Mouse (Mus musculus) heart, postnatal 0 days (tissue): ENCODE data around the gene Mob3b. TPM values are rescaled to one million over a fixed set of nuclear protein-coding genes. Genes with fewer than 3 reads are reported as not detected.

Experiments
- ATAC-seq: fragments of 200-750 bp; cut with Nextera tagmentation; 2 replicates; pipeline ENCODE4 v1.8.0; 2017; ENCODE audit warnings: low read depth, moderate number of reproducible peaks, moderate library complexity; ENCODE audit not compliant: insufficient read depth
- DNase-seq: peaks from one replicate; pipeline ENCODE4 v3.0.0-alpha.2; 2016; ENCODE audit warnings: low spot score
- H3K27ac ChIP-seq: fragments of 300-500 bp; sonication (generic); 2 replicates; pipeline ENCODE4 v1.5.1; 2014; ENCODE audit warnings: low read depth, mild to moderate bottlenecking
- H3K27me3 ChIP-seq: fragments of 300-500 bp; sonication (generic); 2 replicates; pipeline ENCODE4 v1.6.1; 2014; ENCODE audit warnings: low read length, mixed read lengths; ENCODE audit not compliant: control insufficient read depth, insufficient read depth
- H3K36me3 ChIP-seq: fragments of 300-500 bp; sonication (generic); replicated peaks from 2 replicates; pipeline ENCODE4 v1.6.1; 2014; ENCODE audit warnings: low read length, mixed read lengths; ENCODE audit not compliant: control insufficient read depth, insufficient read depth
- H3K4me1 ChIP-seq: fragments of 300-500 bp; sonication (generic); 2 replicates; pipeline ENCODE4 v1.6.1; 2014; ENCODE audit warnings: antibody characterized with exemption; ENCODE audit not compliant: control insufficient read depth, insufficient read depth
- H3K4me2 ChIP-seq: fragments of 300-500 bp; sonication (generic); 2 replicates; pipeline ENCODE4 v1.6.1; 2014; ENCODE audit warnings: low read depth, mild to moderate bottlenecking, low read length, moderate library complexity
- H3K4me3 ChIP-seq: fragments of 300-500 bp; sonication (generic); 2 replicates; pipeline ENCODE4 v1.5.1; 2014; ENCODE audit warnings: low read depth, low read length
- H3K9ac ChIP-seq: fragments of 300-500 bp; sonication (generic); replicated peaks from 2 replicates; pipeline ENCODE4 v1.6.1; 2014; ENCODE audit warnings: low read depth, low read length, mixed read lengths
- H3K9me3 ChIP-seq: fragments of 300-500 bp; sonication (generic); replicated peaks from 2 replicates; pipeline ENCODE4 v1.6.1; 2016; ENCODE audit warnings: low read length; ENCODE audit not compliant: control insufficient read depth
- CTCF ChIP-seq: IDR thresholded peaks from 2 replicates; pipeline ENCODE4 v1.5.1; 2016; ENCODE audit warnings: antibody characterized with exemption, control low read depth, low read depth
- EP300 ChIP-seq: IDR thresholded peaks from 2 replicates; pipeline ENCODE4 v1.6.1; 2016; ENCODE audit warnings: antibody characterized with exemption, low read depth
- WGBS: fragments of 180-500 bp; shearing (Covaris S2); extraction: QIAGEN DNeasy Blood & Tissue Kit; methylation state at CpG from one replicate; pipeline ENCODE4 v1.1.7; 2014; 5-methylcytosine and 5-hydroxymethylcytosine counted together
- polyA plus RNA-seq: library from polyadenylated mRNA; unstranded; fragments of >200 nt; fragmentation: Nextera tagmentation; extraction: Ambion mirVana; gene quantifications from 2 replicates; pipeline ENCODE4 v1.2.1, GENCODE M21; 2015
- total RNA-seq: library from RNA; depleted of rRNA; stranded (reverse); fragments of >200 nt; gene quantifications from 2 replicates; pipeline ENCODE4 v1.2.3, GENCODE M21; 2014; ENCODE audit warnings: low replicate concordance

Mob3b gene
- total and polyA plus RNA-seq, 2 experiments from 2014 or later, result 1.0 to 2.0 TPM

DNA sequence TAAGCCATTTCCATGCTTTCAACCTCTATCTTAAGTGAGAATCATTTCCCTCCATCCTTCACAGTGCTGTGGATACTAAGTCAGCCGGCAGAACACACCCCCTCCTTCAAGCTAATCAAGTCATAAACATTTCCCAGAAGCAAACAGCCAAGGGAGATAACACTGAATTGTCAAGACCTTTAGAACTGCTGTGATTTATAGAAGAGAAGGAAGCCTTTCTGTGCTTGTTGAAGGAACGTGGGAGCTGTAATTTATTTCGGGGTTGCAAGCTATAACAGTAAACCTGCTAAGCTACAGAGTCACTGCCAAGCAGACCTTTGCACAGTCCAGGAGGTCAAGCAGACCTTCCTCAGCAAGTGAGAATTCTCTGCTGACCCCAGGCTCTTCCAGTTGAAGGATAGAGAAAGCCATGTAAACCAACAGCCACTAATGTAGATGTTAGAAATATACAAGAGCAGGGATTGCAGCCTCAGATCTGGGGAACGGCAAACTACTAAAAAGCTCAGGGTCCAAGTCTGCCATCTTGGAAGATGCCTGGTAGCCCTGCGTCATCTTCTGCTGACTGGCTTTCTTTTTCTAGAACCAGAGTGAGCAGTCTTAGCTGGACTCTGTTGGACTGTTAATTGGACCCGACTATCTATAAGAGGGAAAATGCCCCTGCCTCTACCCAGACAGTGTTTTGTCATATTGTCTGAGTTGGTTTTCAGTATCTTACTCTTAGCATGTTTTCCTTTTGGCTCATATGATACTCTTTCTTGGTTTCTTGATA, 104.9 kb downstream of the Mob3b start:
- no peaks in the 10 kb centered on the region for H3K27me3 ChIP-seq
- no peak overlapping the region for H3K9ac ChIP-seq
- no peak overlapping the region for H3K27ac ChIP-seq
- H3K36me3 ChIP-seq, result no peaks in the 10 kb centered on the region
- no peak overlapping the region for H3K4me3 ChIP-seq
- TF ChIP-seq CTCF (no peak), EP300 (no peak)
- H3K9me3 ChIP-seq, result no peaks in the 10 kb centered on the region
- DNase-seq, result no peak
- H3K4me1 ChIP-seq, result 0 out of 2 replicates have a peak, but pooled peaks cover 5% of the 10 kb centered on the region
- no peak for ATAC-seq
- 64% methylated on average over 6 of the region's 6 CpGs for WGBS
- H3K4me2 ChIP-seq, result no peak overlapping the region

DNA sequence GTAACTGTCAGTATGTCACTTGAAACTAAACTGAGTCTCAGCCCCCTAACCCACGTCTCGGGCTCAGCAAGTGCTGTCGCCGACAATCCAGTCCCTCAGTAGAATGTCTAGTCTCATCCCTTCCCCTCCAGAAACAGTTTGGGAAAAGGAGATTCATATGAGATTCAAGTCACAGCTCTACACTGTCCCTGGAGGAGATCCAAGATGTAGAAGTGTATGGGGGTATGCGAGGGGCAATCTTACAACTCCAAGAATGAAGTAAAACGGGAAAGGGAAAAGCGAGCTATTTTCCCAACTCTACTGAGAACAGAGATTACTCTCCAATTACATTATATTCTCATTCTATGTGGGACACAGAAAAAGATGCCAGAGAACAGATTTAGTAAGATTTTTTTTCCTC, 106.1 kb downstream of the Mob3b start:
- H3K36me3 ChIP-seq, result no peaks in the 10 kb centered on the region
- 0 out of 2 replicates have a peak, but pooled peaks cover 5% of the 10 kb centered on the region for H3K4me1 ChIP-seq
- no peak overlapping the region for H3K27ac ChIP-seq
- WGBS, result 70% methylated on average over 7 of the region's 7 CpGs
- TF ChIP-seq EP300, result no peak
- no peak for ATAC-seq
- H3K9me3 ChIP-seq, result no peaks in the 10 kb centered on the region
- DNase-seq, result no peak
- H3K27me3 ChIP-seq, result no peaks in the 10 kb centered on the region
- no peak overlapping the region for H3K9ac ChIP-seq
- no peak overlapping the region for H3K4me3 ChIP-seq
- no peak overlapping the region for H3K4me2 ChIP-seq

DNA sequence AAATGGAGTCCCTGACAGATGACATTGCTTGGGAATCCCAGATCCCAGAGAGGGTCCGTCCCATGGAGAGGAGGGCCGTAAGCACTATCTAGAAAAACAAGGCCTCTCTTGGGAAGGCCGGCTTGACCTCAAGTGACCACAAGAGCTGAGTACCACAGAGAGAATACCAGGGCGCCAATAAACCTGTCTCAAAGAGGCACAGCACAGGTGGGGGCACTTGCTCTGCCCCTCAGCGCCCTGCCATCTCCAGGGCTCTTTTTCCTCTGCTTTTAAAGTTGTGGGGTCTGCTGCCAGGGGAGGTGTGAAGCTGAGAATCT, 107.6 kb downstream of the Mob3b start:
- no peak for ATAC-seq
- WGBS, result 73% methylated on average over 5 of the region's 5 CpGs
- TF ChIP-seq CTCF (no peak), EP300 (no peak)

DNA sequence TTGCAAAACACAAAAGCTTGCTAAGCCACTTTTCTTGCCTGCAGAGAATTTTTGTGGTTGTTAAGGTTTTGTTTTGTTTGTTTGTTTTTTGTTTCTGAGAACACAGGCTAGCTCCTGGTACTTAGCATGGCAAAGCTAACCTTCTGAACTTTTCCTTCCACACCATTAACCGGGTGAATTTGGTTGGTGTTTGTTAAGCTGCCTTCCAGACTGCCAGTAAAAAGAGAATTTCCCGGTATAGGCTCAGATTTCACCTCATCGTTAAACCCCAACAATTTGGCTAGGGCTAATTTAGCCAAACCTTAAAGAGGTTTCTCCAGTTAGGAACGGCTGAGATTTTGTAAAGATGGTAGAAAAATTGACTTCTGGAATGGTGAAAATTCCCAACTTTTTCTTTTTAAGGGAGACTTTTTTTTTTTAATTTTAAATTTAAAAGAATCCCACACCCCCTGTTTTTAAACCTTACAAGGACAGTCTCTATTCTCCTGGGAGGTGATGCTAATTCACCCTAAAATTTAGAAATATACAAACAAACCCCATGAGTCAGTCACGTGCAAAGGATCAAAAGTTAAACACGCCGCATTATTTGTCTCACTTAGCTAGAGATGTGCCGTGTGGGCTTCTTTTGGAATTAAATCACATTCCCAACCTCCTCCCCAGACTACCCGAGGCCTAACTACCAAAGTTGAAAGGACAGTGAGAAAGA, 108.1 kb downstream of the Mob3b start:
- H3K9ac ChIP-seq, result no peak overlapping the region
- TF ChIP-seq EP300, result no peak
- no peak for TF ChIP-seq CTCF
- DNase-seq (no peak), ATAC-seq (no peak)
- no peak overlapping the region for H3K4me3 ChIP-seq
- H3K9me3 ChIP-seq, result no peaks in the 10 kb centered on the region
- WGBS, result 84% methylated on average over 9 of the region's 9 CpGs
- H3K4me1 ChIP-seq, result 0 out of 2 replicates have a peak, but pooled peaks cover 5% of the 10 kb centered on the region
- H3K36me3 ChIP-seq, result no peaks in the 10 kb centered on the region
- H3K4me2 ChIP-seq, result no peak overlapping the region
- no peaks in the 10 kb centered on the region for H3K27me3 ChIP-seq
- no peak overlapping the region for H3K27ac ChIP-seq

More for the DNA sequence above, 107.6 kb downstream of the Mob3b start:
- Histone ChIP-seq H3K9ac (no peak overlapping the region), H3K4me2 (no peak overlapping the region), H3K9me3 (no peaks in the 10 kb centered on the region), H3K36me3 (no peaks in the 10 kb centered on the region), H3K27ac (no peak overlapping the region), H3K27me3 (no peaks in the 10 kb centered on the region), H3K4me1 (0 out of 2 replicates have a peak, but pooled peaks cover 5% of the 10 kb centered on the region), H3K4me3 (no peak overlapping the region)
- no peak for DNase-seq

DNA sequence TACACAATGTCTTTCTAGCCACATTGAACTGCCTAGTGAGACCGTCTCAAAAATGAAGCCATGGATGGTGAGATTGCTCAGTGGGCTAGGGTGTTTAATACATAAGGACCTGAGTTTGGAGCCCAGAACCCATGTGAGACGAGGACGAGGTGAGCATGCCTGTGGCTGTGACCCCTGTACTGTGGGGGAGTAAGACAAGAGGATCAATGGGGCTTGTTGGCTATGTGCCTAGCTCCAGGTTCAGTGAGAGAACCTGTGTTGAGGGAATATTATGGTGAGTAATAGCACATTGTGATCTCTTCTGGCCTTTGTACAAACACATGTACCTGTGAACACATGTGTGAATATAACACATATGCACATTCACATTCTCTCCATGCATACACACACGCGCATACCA, 116.4 kb downstream of the Mob3b start:
- no peaks in the 10 kb centered on the region for H3K27me3 ChIP-seq

More for the DNA sequence above, 116.4 kb downstream of the Mob3b start:
- H3K4me3 ChIP-seq, result no peak overlapping the region
- no peaks in the 10 kb centered on the region for H3K4me1 ChIP-seq
- no peaks in the 10 kb centered on the region for H3K9me3 ChIP-seq
- TF ChIP-seq EP300, result no peak
- TF ChIP-seq CTCF, result no peak
- no peak for ATAC-seq
- H3K27ac ChIP-seq, result no peak overlapping the region
- no peak overlapping the region for H3K9ac ChIP-seq
- 87% methylated on average over 5 of the region's 5 CpGs for WGBS
- H3K36me3 ChIP-seq, result no peaks in the 10 kb centered on the region
- no peak overlapping the region for H3K4me2 ChIP-seq
- no peak for DNase-seq
